Mouse (Mus musculus): Measurements from ENCODE around the gene Mid1.
"Not testable (repeated sequence)": the region's sequence is repeated elsewhere in the genome, so short reads cannot be mapped to it uniquely, and the experiment has no call there.

The Mid1 gene

GRCm38 (mm10) chrX:170015883-170016282, 330.9 kb downstream of the Mid1 start:
- DNase-seq (ENCODE audit: low read depth, low spot score), result not testable (repeated sequence)

GRCm38 (mm10) chrX:170017333-170018245, 332.6 kb downstream of the Mid1 start:
- peak; percentile 100 for DNase-seq (ENCODE audit: low read depth, low spot score)

- DNase-seq (ENCODE audit: low read depth, low spot score), result peak; percentile 87
These were observed 333.7 kb downstream of the Mid1 start for GRCm38 (mm10) chrX:170018571-170019218.

GRCm38 (mm10) chrX:170019219-170019953, 334.4 kb downstream of the Mid1 start:
- not testable (repeated sequence) for DNase-seq (ENCODE audit: low read depth, low spot score)

GRCm38 (mm10) chrX:170019954-170020689, 335.1 kb downstream of the Mid1 start:
- peak; percentile 99 for DNase-seq (ENCODE audit: low read depth, low spot score)

- peak; percentile 98 for DNase-seq (ENCODE audit: low read depth, low spot score)
These were observed 335.7 kb downstream of the Mid1 start for GRCm38 (mm10) chrX:170020690-170021050.

GRCm38 (mm10) chrX:170021205-170021604, 336.2 kb downstream of the Mid1 start:
- peak; percentile 96 for DNase-seq (ENCODE audit: low read depth, low spot score)

- peak; percentile 98 for DNase-seq (ENCODE audit: low read depth, low spot score)
These were observed 336.9 kb downstream of the Mid1 start for GRCm38 (mm10) chrX:170021750-170022461.

Data from R1 (cell line).